Mouse (Mus musculus): Measurements from ENCODE around the gene Dnajc28.
"Not testable (repeated sequence)": the region's sequence is repeated elsewhere in the genome, so short reads cannot be mapped to it uniquely, and the experiment has no call there.

Dnajc28 gene

GRCm38 (mm10) chr16:91618511-91619501 is at the start of gene Dnajc28:
TSS of gene Dnajc28 (minus strand) at chr16:91619026.
- DNase-seq (ENCODE audit: low spot score): peak; percentile 71

- no peak for DNase-seq (ENCODE audit: low spot score)
These were observed 45.0 kb upstream of the Dnajc28 start for GRCm38 (mm10) chr16:91663795-91664194.

DNA sequence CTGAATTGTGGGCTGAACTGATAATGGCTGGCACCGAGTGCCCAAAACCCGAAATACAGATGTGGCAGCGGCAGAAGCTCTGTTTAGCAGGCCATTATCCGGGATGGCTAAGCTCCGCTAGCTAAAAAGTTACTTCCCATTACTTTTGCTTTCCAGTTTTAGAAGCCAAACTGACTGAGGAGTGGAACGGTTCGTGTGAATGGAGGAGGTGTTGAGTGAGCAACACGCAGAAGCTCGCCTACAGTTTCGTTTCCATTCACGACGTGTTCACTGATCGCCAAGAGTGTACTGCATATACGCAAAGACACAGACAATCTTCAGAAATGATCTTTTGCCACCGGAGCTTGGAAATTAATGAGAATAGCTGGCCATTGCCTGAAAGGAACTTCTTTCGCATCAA is 43.5 kb upstream of the Dnajc28 start:
- DNase-seq (ENCODE audit: low spot score): no peak

GRCm38 (mm10) chr16:91661397-91661796 is 42.6 kb upstream of the Dnajc28 start:
- no peak for DNase-seq (ENCODE audit: low spot score)

DNA sequence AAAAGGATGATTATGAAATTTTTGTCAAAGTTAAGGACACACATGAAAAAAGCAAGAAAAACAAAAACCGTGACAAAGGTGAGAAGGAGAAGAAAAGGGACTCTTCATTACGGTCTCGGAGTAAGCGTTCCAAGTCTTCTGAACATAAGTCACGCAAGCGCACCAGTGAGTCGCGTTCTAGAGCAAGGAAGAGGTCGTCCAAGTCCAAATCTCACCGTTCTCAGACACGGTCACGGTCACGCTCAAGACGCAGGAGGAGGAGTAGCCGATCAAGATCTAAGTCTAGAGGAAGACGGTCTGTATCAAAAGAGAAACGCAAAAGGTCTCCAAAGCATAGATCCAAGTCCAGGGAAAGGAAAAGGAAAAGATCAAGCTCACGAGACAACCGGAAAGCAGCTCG is 41.0 kb upstream of the Dnajc28 start:
- DNase-seq (ENCODE audit: low spot score): no peak

DNA sequence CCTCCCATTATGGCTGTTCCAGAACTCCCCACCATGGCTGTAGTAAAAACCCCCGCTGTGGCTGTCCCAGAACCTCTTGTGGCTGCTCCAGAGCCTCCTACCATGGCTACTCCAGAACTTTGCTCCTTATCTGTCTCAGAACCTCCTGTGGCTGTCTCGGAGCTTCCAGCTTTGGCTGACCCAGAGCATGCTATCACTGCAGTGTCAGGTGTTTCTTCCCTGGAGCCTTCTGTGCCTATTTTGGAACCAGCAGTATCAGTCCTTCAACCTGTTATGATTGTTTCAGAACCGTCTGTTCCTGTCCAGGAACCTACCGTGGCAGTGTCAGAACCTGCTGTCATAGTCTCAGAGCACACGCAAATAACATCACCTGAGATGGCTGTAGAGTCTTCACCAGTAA is 39.6 kb upstream of the Dnajc28 start:
- no peak for DNase-seq (ENCODE audit: low spot score)

GRCm38 (mm10) chr16:91657285-91657684 is 38.5 kb upstream of the Dnajc28 start:
- no peak for DNase-seq (ENCODE audit: low spot score)

- DNase-seq (ENCODE audit: low spot score): no peak
These were observed 36.5 kb upstream of the Dnajc28 start for GRCm38 (mm10) chr16:91655285-91655684.

GRCm38 (mm10) chr16:91652191-91652590 is 33.4 kb upstream of the Dnajc28 start:
- DNase-seq (ENCODE audit: low spot score): no peak

DNA sequence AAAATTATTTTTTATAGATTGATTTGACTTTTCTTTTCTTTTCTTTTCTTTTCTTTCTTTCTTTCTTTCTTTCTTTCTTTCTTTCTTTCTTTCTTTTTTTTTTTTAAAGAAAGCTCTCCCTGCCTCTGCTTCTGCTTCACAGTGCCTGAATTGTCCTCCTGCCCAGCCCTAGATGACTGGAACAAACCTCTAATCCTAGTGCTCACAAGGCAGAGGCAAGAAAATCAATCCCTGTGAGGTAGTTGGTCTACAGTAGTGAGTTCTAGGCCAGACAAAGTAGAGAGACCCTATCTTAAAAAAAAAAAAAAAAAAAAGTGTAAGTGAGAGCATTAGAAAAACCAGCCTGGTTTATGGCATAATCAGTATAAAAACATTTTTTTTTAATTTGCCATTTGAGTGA is 31.0 kb upstream of the Dnajc28 start:
- DNase-seq (ENCODE audit: low spot score): no peak

GRCm38 (mm10) chr16:91649246-91649645 is 30.4 kb upstream of the Dnajc28 start:
- DNase-seq (ENCODE audit: low spot score): no peak

DNA sequence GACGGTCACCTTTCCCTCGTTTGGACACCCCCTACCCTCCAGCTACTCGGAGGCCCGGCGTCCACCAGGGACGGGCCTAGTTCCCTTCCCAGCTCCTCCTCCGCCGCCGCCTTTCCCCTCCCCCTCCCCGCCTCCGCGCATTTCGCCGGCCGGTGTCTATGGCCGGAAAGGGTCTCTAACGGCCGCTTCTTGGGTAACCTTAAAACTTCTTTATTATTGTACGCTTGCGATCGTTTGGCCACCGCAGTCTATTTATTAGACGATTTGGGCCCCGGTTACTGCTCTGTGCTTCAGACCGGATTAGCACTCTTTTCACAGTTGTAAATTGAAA is 29.4 kb upstream of the Dnajc28 start:
- DNase-seq (ENCODE audit: low spot score): peak; percentile 72

DNA sequence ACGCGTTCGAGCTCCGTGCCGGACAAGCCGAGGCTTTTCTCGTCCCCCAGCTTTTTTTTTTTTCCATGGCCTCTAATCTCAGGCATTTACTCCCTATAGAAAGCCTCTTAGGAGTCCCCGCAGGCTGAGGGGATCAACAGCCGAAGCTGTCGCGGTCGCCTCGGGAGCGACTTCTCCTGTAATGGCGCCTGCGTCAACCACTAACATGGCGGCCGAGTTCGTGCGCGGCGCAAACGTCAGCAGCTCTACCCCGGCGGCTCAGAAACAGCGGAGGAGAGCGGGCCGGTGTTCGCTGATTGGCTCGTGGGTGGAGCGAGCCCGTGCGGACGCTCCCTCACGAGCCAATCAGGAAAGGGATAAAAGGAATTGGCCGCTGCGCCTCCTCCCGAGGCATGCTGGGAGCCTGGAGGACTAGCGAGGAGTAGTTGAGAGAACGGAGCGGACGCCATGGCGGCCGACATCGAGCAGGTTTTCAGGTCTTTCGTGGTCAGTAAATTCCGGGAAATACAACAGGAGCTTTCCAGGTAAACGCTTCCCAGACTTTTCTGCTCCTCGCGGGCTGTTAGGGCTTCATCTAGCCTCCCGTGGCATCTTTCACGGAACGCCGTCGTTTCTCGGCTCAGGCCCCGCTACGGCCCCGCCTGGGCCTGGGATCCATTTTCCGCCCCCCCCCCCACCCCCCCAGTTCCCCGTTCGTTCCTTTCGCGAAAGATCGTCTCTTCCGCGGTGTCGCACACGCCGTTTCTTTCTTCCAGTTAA is 28.8 kb upstream of the Dnajc28 start, which contains the start of gene Son:
TSS of gene Son (plus strand) at position 46 of the 759 bp plus-strand sequence.
- peak; percentile 89 for DNase-seq (ENCODE audit: low spot score)

DNA sequence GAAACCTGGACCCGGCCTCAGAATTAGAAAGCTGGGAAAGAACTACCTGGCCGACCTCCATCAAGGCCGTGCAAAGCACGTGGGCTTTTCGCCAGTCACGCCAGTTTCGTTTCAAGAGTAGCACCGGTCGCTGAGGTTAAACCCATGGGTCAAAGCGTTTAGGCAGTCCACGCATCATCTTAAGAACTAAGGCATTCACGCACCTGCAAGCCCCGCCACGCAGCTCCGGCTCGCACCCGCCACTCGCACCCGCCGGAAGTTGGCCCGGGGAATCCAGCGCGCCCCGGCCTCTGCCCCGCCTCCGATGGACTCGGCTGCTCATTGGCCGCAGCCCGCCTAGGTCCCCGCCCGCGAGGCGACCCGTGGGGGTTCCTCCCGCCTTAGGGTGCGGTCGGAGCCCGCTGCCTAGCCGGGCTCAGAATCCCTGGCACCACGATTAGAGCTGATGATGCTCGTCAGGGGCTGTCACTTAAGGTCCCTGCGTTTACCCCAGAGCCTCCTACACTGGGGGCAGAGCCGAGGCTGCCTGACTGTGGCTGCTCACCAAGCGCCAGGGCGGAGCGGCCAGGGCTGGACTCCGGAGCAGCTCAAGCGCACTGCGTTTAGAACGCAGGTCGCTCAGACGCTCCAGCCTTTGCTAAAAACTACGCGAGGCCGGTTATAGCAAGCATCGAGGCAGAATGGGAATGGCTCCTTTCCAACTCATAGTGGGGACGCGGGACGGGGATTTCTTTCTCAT is 28.0 kb upstream of the Dnajc28 start, which contains the start of gene Gart:
TSS of gene Gart (minus strand) at position 272 of the 739 bp plus-strand sequence.
- DNase-seq (ENCODE audit: low spot score): peak; percentile 90

- DNase-seq (ENCODE audit: low spot score): peak; percentile 19
These were observed 27.3 kb upstream of the Dnajc28 start for GRCm38 (mm10) chr16:91645995-91646602.

DNA sequence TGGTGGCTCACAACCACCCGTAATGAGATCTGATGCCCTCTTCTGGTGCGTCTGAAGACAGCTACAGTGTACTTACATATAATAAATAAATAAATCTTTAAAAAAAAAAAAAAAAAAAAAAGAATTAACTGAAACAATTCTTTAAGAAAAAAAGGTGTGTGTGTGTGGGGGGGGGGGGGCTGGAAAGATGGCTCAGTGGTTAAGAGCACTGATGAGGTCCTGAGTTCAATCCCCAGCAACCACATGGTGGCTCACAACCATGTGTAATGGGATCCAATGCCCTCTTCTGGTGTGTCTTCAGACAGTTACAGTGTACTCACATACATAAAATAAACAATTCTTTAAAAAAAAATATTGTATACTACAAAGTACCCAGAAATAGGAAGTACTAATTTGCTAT is 26.6 kb upstream of the Dnajc28 start:
- not testable (repeated sequence) for DNase-seq (ENCODE audit: low spot score)

DNA sequence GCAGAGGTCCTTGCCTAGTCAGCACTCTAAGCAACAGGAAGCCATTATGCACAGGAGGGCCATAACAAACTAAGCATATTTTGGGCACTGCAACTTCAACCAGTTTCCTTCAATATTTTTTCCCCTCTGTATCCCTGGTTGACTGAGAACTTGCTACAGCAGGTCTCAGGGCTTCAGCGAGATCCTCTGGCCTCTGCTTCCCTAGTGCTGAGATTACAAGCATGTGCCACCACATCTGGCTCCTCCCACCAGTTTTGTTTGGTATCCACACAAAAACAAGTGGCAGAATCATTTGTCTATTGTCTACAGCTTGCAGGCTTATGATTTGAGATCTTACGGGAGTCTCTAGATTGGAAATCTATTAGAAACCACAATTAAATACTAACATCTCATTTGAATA is 26.1 kb upstream of the Dnajc28 start:
- no peak for DNase-seq (ENCODE audit: low spot score)

- DNase-seq (ENCODE audit: low spot score): no peak
These were observed 21.3 kb upstream of the Dnajc28 start for GRCm38 (mm10) chr16:91640171-91640570.

DNA sequence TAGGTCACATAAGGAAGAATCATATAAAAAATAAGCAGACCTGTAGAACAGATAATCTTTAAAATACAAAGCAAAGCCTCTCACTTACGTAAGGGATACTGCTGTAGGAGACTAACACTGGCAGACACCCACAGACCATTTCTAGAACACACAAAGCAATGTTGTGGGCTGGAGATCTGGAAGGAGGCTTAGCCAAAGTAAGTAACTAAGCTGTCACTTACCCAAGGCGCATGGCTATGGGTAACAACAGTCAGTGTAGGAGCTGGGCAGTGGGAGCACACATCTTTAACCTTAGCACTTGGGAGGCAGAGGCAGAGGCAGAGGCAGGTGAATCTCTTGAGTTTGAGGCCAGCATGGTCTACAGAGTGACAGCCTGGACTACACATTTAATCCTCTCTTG is 20.8 kb upstream of the Dnajc28 start:
- no peak for DNase-seq (ENCODE audit: low spot score)

- no peak for DNase-seq (ENCODE audit: low spot score)
These were observed 20.3 kb upstream of the Dnajc28 start for GRCm38 (mm10) chr16:91639161-91639560.

GRCm38 (mm10) chr16:91633641-91634040 is 14.8 kb upstream of the Dnajc28 start:
- DNase-seq (ENCODE audit: low spot score): no peak

GRCm38 (mm10) chr16:91632940-91633339 is 14.1 kb upstream of the Dnajc28 start:
- no peak for DNase-seq (ENCODE audit: low spot score)
